Mouse (Mus musculus) midbrain, embryonic 15.5 days (tissue): Measurements from ENCODE around the gene Srl. TPM values are rescaled to one million over a fixed set of nuclear protein-coding genes. Genes with fewer than 3 reads are reported as not detected.

Source experiments
- ATAC-seq: fragments of 200-750 bp; cut with Nextera tagmentation; replicated peaks from 2 replicates; pipeline ENCODE4 v1.8.0; 2017; ENCODE audit warnings: moderate TSS enrichment
- H3K27ac ChIP-seq: fragments of 300-500 bp; sonication (generic); 2 replicates; pipeline ENCODE4 v1.5.1; 2015; ENCODE audit warnings: mild to moderate bottlenecking, inconsistent platforms
- H3K27me3 ChIP-seq: fragments of 300-500 bp; sonication (generic); replicated peaks from 2 replicates; pipeline ENCODE4 v1.6.1; 2015; ENCODE audit warnings: inconsistent platforms
- H3K36me3 ChIP-seq: fragments of 300-500 bp; sonication (generic); replicated peaks from 2 replicates; pipeline ENCODE4 v1.6.1; 2015; ENCODE audit warnings: inconsistent platforms
- H3K4me1 ChIP-seq: fragments of 300-500 bp; sonication (generic); 2 replicates; pipeline ENCODE4 v1.6.1; 2015; ENCODE audit warnings: inconsistent platforms
- H3K4me2 ChIP-seq: fragments of 300-500 bp; sonication (generic); 2 replicates; pipeline ENCODE4 v1.6.1; 2015; ENCODE audit warnings: inconsistent platforms, mild to moderate bottlenecking, moderate library complexity
- H3K4me3 ChIP-seq: fragments of 300-500 bp; sonication (generic); 2 replicates; pipeline ENCODE4 v1.5.1; 2015; ENCODE audit warnings: mild to moderate bottlenecking, inconsistent platforms
- H3K9ac ChIP-seq: fragments of 300-500 bp; sonication (generic); 2 replicates; pipeline ENCODE4 v1.6.1; 2015; ENCODE audit warnings: mild to moderate bottlenecking, inconsistent platforms
- H3K9me3 ChIP-seq: fragments of 300-500 bp; sonication (generic); 2 replicates; pipeline ENCODE4 v1.6.1; 2016; ENCODE audit warnings: inconsistent platforms
- WGBS: fragments of 180-500 bp; shearing (Covaris S2); methylation state at CpG from one replicate; pipeline ENCODE4 v1.1.7; 2015; ENCODE audit warnings: mixed read lengths; 5-methylcytosine and 5-hydroxymethylcytosine counted together
- polyA plus RNA-seq: library from polyadenylated mRNA; unstranded; fragments of >200 nt; fragmentation: Nextera tagmentation; extraction: Ambion mirVana; gene quantifications from 2 replicates; pipeline ENCODE4 v1.2.1, GENCODE M21; 2015

The Srl gene
- polyA plus RNA-seq, 1 experiment from 2014 or later, result 25.4 TPM

- Histone ChIP-seq H3K4me3 (no peak overlapping the region), H3K27ac (no peak overlapping the region), H3K9me3 (no peaks in the 10 kb centered on the region), H3K9ac (no peak overlapping the region), H3K36me3 (no peaks in the 10 kb centered on the region), H3K4me2 (no peak overlapping the region), H3K4me1 (no peaks in the 10 kb centered on the region), H3K27me3 (no peaks in the 10 kb centered on the region)
- 86% methylated on average over 4 of the region's 4 CpGs for WGBS
- no peak for ATAC-seq
Observed at GRCm38 (mm10) chr16:4446395-4446794, 95.2 kb downstream of the Srl start.

- Histone ChIP-seq H3K4me2 (no peak overlapping the region), H3K9me3 (no peaks in the 10 kb centered on the region), H3K36me3 (no peaks in the 10 kb centered on the region), H3K27me3 (no peaks in the 10 kb centered on the region), H3K9ac (no peak overlapping the region), H3K27ac (no peak overlapping the region), H3K4me3 (no peak overlapping the region), H3K4me1 (no peaks in the 10 kb centered on the region)
- 81% methylated on average over 1 of the region's 1 CpGs for WGBS
- no peak for ATAC-seq
Observed at GRCm38 (mm10) chr16:4444378-4444777, 97.2 kb downstream of the Srl start.

- no peaks in the 10 kb centered on the region for H3K9me3 ChIP-seq
- no peaks in the 10 kb centered on the region for H3K4me1 ChIP-seq
- H3K9ac ChIP-seq, result no peak overlapping the region
- ATAC-seq, result no peak
- WGBS, result 75% methylated on average over 10 of the region's 10 CpGs
- H3K4me3 ChIP-seq, result no peak overlapping the region
- no peaks in the 10 kb centered on the region for H3K36me3 ChIP-seq
- H3K27me3 ChIP-seq, result no peaks in the 10 kb centered on the region
- H3K4me2 ChIP-seq, result no peak overlapping the region
- H3K27ac ChIP-seq, result no peak overlapping the region
Observed at GRCm38 (mm10) chr16:4439302-4440066, 102.1 kb downstream of the Srl start.

GRCm38 (mm10) chr16:4436738-4437137 lies 104.9 kb downstream of the Srl start:
- Histone ChIP-seq H3K36me3 (no peaks in the 10 kb centered on the region), H3K27me3 (no peaks in the 10 kb centered on the region), H3K4me1 (no peaks in the 10 kb centered on the region), H3K9ac (no peak overlapping the region), H3K27ac (no peak overlapping the region), H3K4me2 (no peak overlapping the region), H3K4me3 (no peak overlapping the region), H3K9me3 (no peaks in the 10 kb centered on the region)
- 79% methylated on average over 4 of the region's 4 CpGs for WGBS
- no peak for ATAC-seq

- 97% methylated on average over 2 of the region's 2 CpGs for WGBS
- Histone ChIP-seq H3K4me3 (no peak overlapping the region), H3K4me2 (no peak overlapping the region), H3K27ac (no peak overlapping the region), H3K36me3 (no peaks in the 10 kb centered on the region), H3K27me3 (no peaks in the 10 kb centered on the region), H3K4me1 (no peaks in the 10 kb centered on the region), H3K9ac (no peak overlapping the region), H3K9me3 (no peaks in the 10 kb centered on the region)
- ATAC-seq, result no peak
Observed at GRCm38 (mm10) chr16:4435371-4435770, 106.2 kb downstream of the Srl start.

GRCm38 (mm10) chr16:4431841-4432240 lies 109.8 kb downstream of the Srl start:
- WGBS, result 82% methylated on average over 4 of the region's 4 CpGs
- H3K9me3 ChIP-seq, result no peaks in the 10 kb centered on the region
- H3K27ac ChIP-seq, result no peak overlapping the region
- no peak overlapping the region for H3K4me3 ChIP-seq
- H3K27me3 ChIP-seq, result no peaks in the 10 kb centered on the region
- no peak overlapping the region for H3K9ac ChIP-seq
- no peaks in the 10 kb centered on the region for H3K4me1 ChIP-seq
- H3K36me3 ChIP-seq, result no peaks in the 10 kb centered on the region
- H3K4me2 ChIP-seq, result no peak overlapping the region
- no peak for ATAC-seq

GRCm38 (mm10) chr16:4431013-4431412 lies 110.6 kb downstream of the Srl start:
- H3K27me3 ChIP-seq, result no peaks in the 10 kb centered on the region
- H3K4me1 ChIP-seq, result no peaks in the 10 kb centered on the region
- ATAC-seq, result no peak
- H3K9ac ChIP-seq, result no peak overlapping the region
- H3K36me3 ChIP-seq, result no peaks in the 10 kb centered on the region
- H3K27ac ChIP-seq, result no peak overlapping the region
- no peak overlapping the region for H3K4me3 ChIP-seq
- no peak overlapping the region for H3K4me2 ChIP-seq
- WGBS, result 92% methylated on average over 3 of the region's 3 CpGs
- H3K9me3 ChIP-seq, result no peaks in the 10 kb centered on the region

- Histone ChIP-seq H3K4me2 (no peak overlapping the region), H3K27me3 (no peaks in the 10 kb centered on the region), H3K27ac (no peak overlapping the region), H3K4me1 (no peaks in the 10 kb centered on the region), H3K36me3 (no peaks in the 10 kb centered on the region), H3K4me3 (no peak overlapping the region), H3K9ac (no peak overlapping the region), H3K9me3 (no peaks in the 10 kb centered on the region)
- WGBS, result 88% methylated on average over 5 of the region's 5 CpGs
- no peak for ATAC-seq
Observed at GRCm38 (mm10) chr16:4430232-4430631, 111.4 kb downstream of the Srl start.

Other genes starting within 250 kb of the Srl start
- gene Adcy9, start 121.3 kb downstream of the Srl start, polyA plus RNA-seq, result 4.2 and 4.6 TPM in 2 replicates
- gene Tfap4, start 18.0 kb upstream of the Srl start, polyA plus RNA-seq, result 8.1 and 8.4 TPM in 2 replicates
- 12.3 and 17.3 TPM in 2 replicates for gene Glis2, start 52.9 kb upstream of the Srl start, polyA plus RNA-seq
- gene Pam16, start 83.2 kb upstream of the Srl start, polyA plus RNA-seq, result 139 and 154 TPM in 2 replicates
- gene Vasn, start 98.1 kb upstream of the Srl start, polyA plus RNA-seq, result 5.2 and 5.8 TPM in 2 replicates
- gene Dnaja3, start 98.2 kb upstream of the Srl start, polyA plus RNA-seq, result 62.1 and 65.5 TPM in 2 replicates
- gene Coro7, start 138.0 kb upstream of the Srl start, polyA plus RNA-seq, result 32.1 and 33.2 TPM in 2 replicates
- 78.3 and 79.6 TPM in 2 replicates for gene Nmral1, start 177.5 kb upstream of the Srl start, polyA plus RNA-seq
- gene Hmox2, start 184.5 kb upstream of the Srl start, polyA plus RNA-seq, result 101 and 103 TPM in 2 replicates
- 130 and 132 TPM in 2 replicates for gene Cdip1, start 248.5 kb upstream of the Srl start, polyA plus RNA-seq